Mouse (Mus musculus) C2C12 (cell line): ENCODE data around the gene Smg6. TPM values are rescaled to one million over a fixed set of nuclear protein-coding genes. Genes with fewer than 3 reads are reported as not detected.

Experiments
- H3K27me3 ChIP-seq: one replicate; pipeline ENCODE4 v1.6.1; 2011; ENCODE audit not compliant: control insufficient read depth, insufficient read depth, insufficient read length
- H3K36me3 ChIP-seq: one replicate; pipeline ENCODE4 v1.6.1; 2011; ENCODE audit not compliant: control insufficient read depth, insufficient read depth
- H3K4me3 ChIP-seq: one replicate; pipeline ENCODE4 v1.5.1; 2011; ENCODE audit warnings: mild to moderate bottlenecking, control low read depth; ENCODE audit not compliant: poor library complexity, insufficient read depth, severe bottlenecking
- H3K79me2 ChIP-seq: one replicate; pipeline ENCODE4 v1.6.1; 2011; ENCODE audit not compliant: control insufficient read depth, insufficient read depth
- H3K79me3 ChIP-seq: one replicate; pipeline ENCODE4 v1.6.1; 2011; ENCODE audit warnings: low read depth, control low read depth
- H3ac ChIP-seq: one replicate; pipeline ENCODE3; 2011; ENCODE audit warnings: low read depth; ENCODE audit not compliant: control insufficient read depth, insufficient read length
- CEBPB ChIP-seq: IDR thresholded peaks from one replicate; pipeline ENCODE4 v1.6.1; 2011; ENCODE audit warnings: low read depth, mild to moderate bottlenecking, control low read depth, moderate library complexity
- CTCF ChIP-seq: IDR thresholded peaks from one replicate; pipeline ENCODE4 v1.5.1; 2011; ENCODE audit not compliant: control insufficient read depth, insufficient read depth, insufficient read length
- FOSL1 ChIP-seq: IDR thresholded peaks from one replicate; pipeline ENCODE4 v1.8.0; 2011; ENCODE audit warnings: mild to moderate bottlenecking, low read length; ENCODE audit not compliant: poor library complexity, insufficient read depth, severe bottlenecking
- MAX ChIP-seq: IDR thresholded peaks from one replicate; pipeline ENCODE4 v1.6.1; 2011; ENCODE audit warnings: mild to moderate bottlenecking, control low read depth
- MYOD1 ChIP-seq: IDR thresholded peaks from one replicate; pipeline ENCODE4 v1.6.1; 2011; ENCODE audit warnings: low read depth; ENCODE audit not compliant: control insufficient read depth, insufficient read length
- MYOG ChIP-seq: IDR thresholded peaks from one replicate; pipeline ENCODE4 v1.6.1; 2011; ENCODE audit not compliant: control insufficient read depth, insufficient read length; ENCODE audit errors: extremely low read depth
- USF1 ChIP-seq: IDR thresholded peaks from one replicate; pipeline ENCODE4 v1.6.1; 2011; ENCODE audit warnings: low read depth, mild to moderate bottlenecking, control low read depth, moderate library complexity
- polyA plus RNA-seq: library from polyadenylated mRNA; unstranded; fragments of >200 nt; fragmentation: generic; extraction: Trizol; gene quantifications from one replicate; pipeline ENCODE4 v1.2.1, GENCODE M21; 2012; ENCODE audit warnings: missing spikeins

Smg6 gene
- polyA plus RNA-seq, 1 experiment, result 7.5 TPM

- no peak overlapping the region for H3ac ChIP-seq
- peaks cover 13% of the 10 kb centered on the region for H3K36me3 ChIP-seq
- no peak overlapping the region for H3K4me3 ChIP-seq
- no peaks in the 10 kb centered on the region for H3K27me3 ChIP-seq
- no peaks in the 10 kb centered on the region for H3K79me2 ChIP-seq
- H3K79me3 ChIP-seq, result no peaks in the 10 kb centered on the region
- TF ChIP-seq CTCF, result no peak
- no peak for TF ChIP-seq MYOG
- no peak for TF ChIP-seq MAX
- TF ChIP-seq CEBPB, result no peak
- TF ChIP-seq MYOD1, result no peak
- TF ChIP-seq FOSL1, result no peak
- no peak for TF ChIP-seq USF1
Measured at GRCm38 (mm10) chr11:74982241-74982640, 56.6 kb downstream of the Smg6 start.

DNA sequence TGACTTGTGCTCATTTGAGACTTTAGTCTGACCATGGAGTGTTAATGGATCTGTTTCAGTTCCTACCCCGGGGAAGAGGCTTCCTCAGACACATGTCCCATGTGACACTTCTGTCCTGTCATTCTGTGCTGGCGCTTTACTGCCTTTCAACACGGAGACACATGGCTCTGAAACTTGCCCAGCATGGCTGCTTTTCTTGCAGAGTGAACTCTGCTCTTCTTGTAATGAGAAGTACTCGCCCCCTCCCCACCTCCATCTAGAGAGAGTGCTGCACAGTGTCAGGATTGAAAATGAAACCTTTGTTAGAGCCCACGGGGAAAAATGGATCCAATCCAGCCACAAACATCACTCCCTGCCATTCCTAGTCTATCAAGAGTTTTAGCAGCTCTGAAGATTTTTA is 62.5 kb downstream of the Smg6 start:
- no peak overlapping the region for H3ac ChIP-seq
- H3K27me3 ChIP-seq, result no peaks in the 10 kb centered on the region
- H3K79me3 ChIP-seq, result no peaks in the 10 kb centered on the region
- H3K4me3 ChIP-seq, result no peak overlapping the region
- TF ChIP-seq FOSL1 (no peak), USF1 (no peak), MYOD1 (no peak), CEBPB (no peak), CTCF (no peak), MAX (no peak), MYOG (no peak)
- H3K36me3 ChIP-seq, result peaks cover 29% of the 10 kb centered on the region
- no peaks in the 10 kb centered on the region for H3K79me2 ChIP-seq

DNA sequence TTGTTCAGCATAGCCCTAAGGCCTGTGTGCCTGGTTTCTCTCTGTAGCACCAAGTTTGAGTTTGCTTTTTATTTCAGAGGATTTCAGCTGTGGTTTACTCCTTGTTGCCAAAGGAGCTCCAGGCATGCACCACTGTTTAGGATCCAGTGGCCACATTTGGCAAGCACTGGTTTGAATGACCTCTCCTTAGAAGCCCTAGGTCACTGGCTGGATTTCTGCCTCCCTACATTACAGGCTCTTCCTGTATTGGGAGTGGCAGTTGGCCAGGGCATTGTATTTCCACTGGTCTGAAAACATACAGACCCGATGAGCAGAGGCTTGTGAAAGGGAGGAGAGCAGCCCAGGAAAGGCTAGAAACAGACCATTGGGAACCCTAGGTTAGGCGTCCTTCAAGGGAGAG is 63.4 kb downstream of the Smg6 start:
- H3ac ChIP-seq, result no peak overlapping the region
- no peaks in the 10 kb centered on the region for H3K27me3 ChIP-seq
- no peaks in the 10 kb centered on the region for H3K79me2 ChIP-seq
- no peak for TF ChIP-seq FOSL1
- no peak for TF ChIP-seq CEBPB
- TF ChIP-seq MYOD1, result no peak
- TF ChIP-seq USF1, result no peak
- no peak for TF ChIP-seq MAX
- TF ChIP-seq MYOG, result no peak
- TF ChIP-seq CTCF, result no peak
- H3K79me3 ChIP-seq, result no peaks in the 10 kb centered on the region
- H3K36me3 ChIP-seq, result peaks cover 26% of the 10 kb centered on the region
- H3K4me3 ChIP-seq, result no peak overlapping the region

DNA sequence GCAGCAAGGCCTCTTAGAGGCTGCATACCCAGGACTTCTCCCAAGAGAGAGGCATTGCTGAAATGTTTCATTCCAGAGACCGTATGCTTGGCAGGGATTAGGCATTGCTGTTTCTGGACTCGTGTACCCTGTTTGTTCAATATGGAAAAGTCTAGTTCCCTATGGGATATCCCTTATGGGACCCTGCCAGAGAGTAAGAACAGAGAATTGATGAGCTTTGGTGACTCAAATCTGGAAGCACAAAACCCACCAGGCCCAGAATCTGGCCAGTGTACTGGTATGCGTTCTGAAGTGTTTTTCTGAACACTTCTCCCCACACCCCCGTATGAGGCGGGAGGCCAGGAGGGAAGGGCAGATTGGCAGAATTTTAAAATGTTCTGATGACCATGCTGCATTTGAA is 64.9 kb downstream of the Smg6 start:
- Histone ChIP-seq H3K27me3 (no peaks in the 10 kb centered on the region), H3K79me3 (no peaks in the 10 kb centered on the region), H3K79me2 (no peaks in the 10 kb centered on the region), H3ac (no peak overlapping the region), H3K36me3 (peaks cover 22% of the 10 kb centered on the region), H3K4me3 (no peak overlapping the region)
- TF ChIP-seq CEBPB, result no peak
- no peak for TF ChIP-seq FOSL1
- TF ChIP-seq USF1, result no peak
- no peak for TF ChIP-seq MYOD1
- TF ChIP-seq MYOG, result no peak

GRCm38 (mm10) chr11:74991290-74991689 is 65.7 kb downstream of the Smg6 start:
- no peaks in the 10 kb centered on the region for H3K27me3 ChIP-seq
- H3K79me3 ChIP-seq, result no peaks in the 10 kb centered on the region
- TF ChIP-seq MAX (no peak), USF1 (no peak), CTCF (no peak), FOSL1 (no peak), MYOG (no peak), MYOD1 (no peak), CEBPB (no peak)
- H3K36me3 ChIP-seq, result peaks cover 22% of the 10 kb centered on the region
- H3K79me2 ChIP-seq, result no peaks in the 10 kb centered on the region
- H3ac ChIP-seq, result no peak overlapping the region
- no peak overlapping the region for H3K4me3 ChIP-seq

GRCm38 (mm10) chr11:74992427-74992987 is 66.9 kb downstream of the Smg6 start:
- Histone ChIP-seq H3K27me3 (no peaks in the 10 kb centered on the region), H3K79me3 (no peaks in the 10 kb centered on the region), H3K79me2 (no peaks in the 10 kb centered on the region), H3K4me3 (no peak overlapping the region), H3K36me3 (peaks cover 22% of the 10 kb centered on the region), H3ac (no peak overlapping the region)
- TF ChIP-seq CTCF, result no peak
- TF ChIP-seq MYOD1, result no peak
- TF ChIP-seq CEBPB, result no peak
